In genomic region chr5:121837441-121838340, GRCm38 (mm10) we compare ENCODE assay signal across 8 mouse cellular contexts. TPM values are rescaled to one million over a fixed set of nuclear protein-coding genes. Genes with fewer than 3 reads are reported as not detected.
DNase-seq lines count a peak whose midpoint lies in the region; ATAC-seq and TF ChIP-seq lines count a peak whose summit lies in the region.

Gene Sh2b3, minus strand, starts transcription at chr5:121837646.

- H3K9me3 ChIP-seq in intestine, embryonic 16.5 days (ENCODE audit: control insufficient read depth, low read length): no peaks in the 10 kb centered on the region
- H3K9me3 ChIP-seq in liver, embryonic 13.5 days (replicated peaks): no peaks in the 10 kb centered on the region

- H3K4me1 ChIP-seq in kidney, adult 2 months (ENCODE audit: control insufficient read depth, insufficient read depth, low read length): peaks cover 15% of the 10 kb centered on the region; the same call in 1 of the 2 replicates
- peaks cover 5% of the 10 kb centered on the region for H3K4me1 ChIP-seq in bone marrow, adult 2 months (ENCODE audit: control insufficient read depth, insufficient read depth, low read length)
- peaks cover 47% of the 10 kb centered on the region for H3K4me1 ChIP-seq in intestine, embryonic 16.5 days (ENCODE audit: control insufficient read depth, insufficient read depth, low read length)
- H3K4me1 ChIP-seq in liver, embryonic 13.5 days (replicated peaks): peaks cover 77% of the 10 kb centered on the region

- TF ChIP-seq POLR2A in kidney, adult 2 months (IDR thresholded peaks at IDR 0.05; ENCODE audit: low read depth, low read length): no peak
- no peak for TF ChIP-seq POLR2A in bone marrow, adult 2 months (IDR thresholded peaks at IDR 0.05; ENCODE audit: borderline replicate concordance, control insufficient read depth, low read depth, low read length)

- 2% methylated on average over 35 of the region's 35 CpGs for WGBS in kidney, adult 2 months
- under 1% methylated on average over 35 of the region's 35 CpGs for WGBS in bone marrow, adult 2 months
- WGBS in intestine, embryonic 16.5 days: 1% methylated on average over 35 of the region's 35 CpGs
- WGBS in liver, embryonic 13.5 days (ENCODE audit: insufficient replicate concordance): 1% methylated on average over 35 of the region's 35 CpGs

- H3K27me3 ChIP-seq in kidney, adult 2 months (replicated peaks; ENCODE audit: control insufficient read depth, insufficient read depth, low read length): no peaks in the 10 kb centered on the region
- no peaks in the 10 kb centered on the region for H3K27me3 ChIP-seq in intestine, embryonic 16.5 days (replicated peaks; ENCODE audit: control insufficient read depth, insufficient read depth, low read length)
- peaks cover 14% of the 10 kb centered on the region for H3K27me3 ChIP-seq in liver, embryonic 13.5 days

- no peak for TF ChIP-seq CTCF in kidney, adult 2 months (conservative IDR thresholded peaks at IDR 0.05; ENCODE audit: insufficient read depth, insufficient read length, low read depth, low read length)
- no peak for TF ChIP-seq CTCF in bone marrow, adult 2 months (IDR thresholded peaks at IDR 0.05; ENCODE audit: control insufficient read depth, insufficient read depth, low read length)

- H3K4me2 ChIP-seq in intestine, embryonic 16.5 days (ENCODE audit: low read depth, low read length): peak within 1 kb of the TSS; percentile 92
- peak within 1 kb of the TSS; percentile 98 for H3K4me2 ChIP-seq in liver, embryonic 13.5 days

- H3K36me3 ChIP-seq in kidney, adult 2 months (ENCODE audit: control insufficient read depth, insufficient read depth, low read length): no peaks in the 10 kb centered on the region
- no peaks in the 10 kb centered on the region for H3K36me3 ChIP-seq in intestine, embryonic 16.5 days (ENCODE audit: control insufficient read depth, insufficient read depth, low read length)
- no peaks in the 10 kb centered on the region for H3K36me3 ChIP-seq in liver, embryonic 13.5 days

- peak within 1 kb of the TSS; percentile 83 for H3K9ac ChIP-seq in intestine, embryonic 16.5 days (ENCODE audit: low read depth, low read length)
- H3K9ac ChIP-seq in liver, embryonic 13.5 days: peak within 1 kb of the TSS; percentile 89

- no peak for ATAC-seq in granulocyte monocyte progenitor cell, adult 5-6 weeks (replicated peaks; ENCODE audit: poor library complexity, severe bottlenecking)
- peak; percentile 45 for ATAC-seq in intestine, embryonic 16.5 days
- ATAC-seq in liver, embryonic 13.5 days (ENCODE audit: low read depth): peak; percentile 21

- H3K4me3 ChIP-seq in kidney, adult 2 months (ENCODE audit: insufficient read depth, low read depth, low read length): peak within 1 kb of the TSS; percentile 91
- peak within 1 kb of the TSS; percentile 89 for H3K4me3 ChIP-seq in bone marrow, adult 2 months (replicated peaks; ENCODE audit: control insufficient read depth, low read depth, low read length)
- peak within 1 kb of the TSS; percentile 91 for H3K4me3 ChIP-seq in intestine, embryonic 16.5 days (ENCODE audit: low read length)
- H3K4me3 ChIP-seq in liver, embryonic 13.5 days (replicated peaks): peak within 1 kb of the TSS; percentile 88

- peak within 1 kb of the TSS; percentile 91 for H3K27ac ChIP-seq in kidney, adult 2 months (ENCODE audit: insufficient read depth, low read depth, low read length)
- H3K27ac ChIP-seq in bone marrow, adult 2 months (ENCODE audit: control insufficient read depth, insufficient read depth, low read depth, low read length, poor library complexity): peak within 1 kb of the TSS; percentile 100
- peak within 1 kb of the TSS; percentile 92 for H3K27ac ChIP-seq in intestine, embryonic 16.5 days (ENCODE audit: low read length)
- H3K27ac ChIP-seq in liver, embryonic 13.5 days: peak within 1 kb of the TSS; percentile 90

- peak; percentile 56 for DNase-seq in kidney, adult 2 months
- DNase-seq in kidney, adult 18-20 months: no peak
- no peak for DNase-seq in liver, embryonic 13.5 days
- DNase-seq in natural killer cell, adult 2 months (ENCODE audit: low spot score in 2 of 2): peak; percentile 62 to 63
- DNase-seq in ovary, postnatal 10 days (ENCODE audit: low spot score): no peak

RNA-seq across cellular contexts. Expression of gene Sh2b3, which starts in this region (rescaled TPM):
- polyA plus RNA-seq in kidney, adult 2 months (2012; rRNA removed): 19.7 and 20.8 TPM in 2 replicates
- polyA plus RNA-seq in bone marrow, adult 2 months (2011; ENCODE audit: insufficient read depth, insufficient read length, low replicate concordance, missing spikeins): 17.1 and 36.8 TPM in 2 replicates
- total RNA-seq in granulocyte monocyte progenitor cell, adult 5-6 weeks (2014; fragmentation: Nextera tagmentation): 31.5 and 32.8 TPM in 2 replicates
- 11.9 and 12.5 TPM in 2 replicates for total RNA-seq in granulocyte monocyte progenitor cell, adult 5-6 weeks (2017)
- 7.7 and 9.9 TPM in 2 replicates for polyA plus RNA-seq in intestine, embryonic 16.5 days (2015; fragmentation: Nextera tagmentation; extraction: Ambion mirVana)
- polyA plus RNA-seq in liver, embryonic 13.5 days (2015; fragmentation: Nextera tagmentation; extraction: Ambion mirVana): 6.1 TPM in 2 replicates

Comparison
In these comparisons a context has a peak if more than half of its experiments do, and no peak if none do; other contexts are left out.
1. DNase-seq: peak in kidney, adult 2 months (single experiment) and natural killer cell, adult 2 months (2 of 2); none in kidney, adult 18-20 months (single experiment), liver, embryonic 13.5 days (single experiment) and ovary, postnatal 10 days (single experiment).
2. Peak in every context shown above with its lines, with median percentiles within 50 percentile points of each other: H3K27ac ChIP-seq and H3K4me3 ChIP-seq.